Mouse (Mus musculus) CH12.LX (cell line): ENCODE measurements at regions not wholly inside any gene's neighbourhood (a gene's known extent, or its start where the extent isn't known, plus 50 kb on each side); places are given as distances from the start of the nearest gene placed in this dataset.

Experiments
- DNase-seq: peaks from one replicate; pipeline ENCODE4 v3.0.0-alpha.2; 2013; ENCODE audit errors: extremely low read depth
- H3K27ac ChIP-seq: 2 replicates; pipeline ENCODE4 v1.5.1; 2012; ENCODE audit warnings: low read depth, mild to moderate bottlenecking, control low read depth, moderate library complexity; ENCODE audit not compliant: insufficient read depth
- H3K27me3 ChIP-seq: replicated peaks from 2 replicates; pipeline ENCODE3; 2012; ENCODE audit warnings: inconsistent platforms
- H3K36me3 ChIP-seq, 2 experiments: replicated peaks in 1 of 2; 2 replicates each; pipeline versions ENCODE3 to v1.6.1; 2012; ENCODE audit warnings: inconsistent platforms in 1 of 2, low read length in 1 of 2, mild to moderate bottlenecking in 1 of 2, mixed read lengths in 1 of 2, moderate library complexity in 1 of 2; ENCODE audit not compliant: control insufficient read depth in 1 of 2, insufficient read depth in 1 of 2
- H3K4me1 ChIP-seq, 2 experiments: 2 replicates each; pipeline ENCODE4 v1.6.1; 2012; ENCODE audit warnings: inconsistent platforms in 1 of 2, moderate library complexity in 1 of 2; ENCODE audit not compliant: insufficient read depth in 2 of 2, control insufficient read depth in 1 of 2
- H3K4me2 ChIP-seq: 2 replicates; pipeline ENCODE4 v1.6.1; 2012; ENCODE audit warnings: low read depth, mild to moderate bottlenecking, control low read depth; ENCODE audit not compliant: poor library complexity, insufficient read depth, severe bottlenecking
- H3K4me3 ChIP-seq, 3 experiments: fragments of 150-350 bp in 1 of 3; sonication (generic) in 1 of 3; replicated peaks in 1 of 3; 2 replicates each; pipeline versions ENCODE3 to v1.5.1; 2011 to 2012; ENCODE audit warnings: low read depth in 2 of 3, low read length in 2 of 3, mild to moderate bottlenecking in 2 of 3, moderate library complexity in 2 of 3, control low read depth in 1 of 3, improper control_type of control experiment in 1 of 3, inconsistent platforms in 1 of 3, mixed read lengths in 1 of 3; ENCODE audit not compliant: poor library complexity in 1 of 3
- H3K79me2 ChIP-seq: replicated peaks from 2 replicates; pipeline ENCODE4 v1.6.1; 2012; ENCODE audit warnings: mild to moderate bottlenecking, moderate library complexity; ENCODE audit not compliant: control insufficient read depth, poor library complexity, insufficient read depth, severe bottlenecking; ENCODE audit errors: extremely low read depth
- H3K9ac ChIP-seq: 2 replicates; pipeline ENCODE4 v1.6.1; 2012; ENCODE audit warnings: low read depth, mild to moderate bottlenecking, control low read depth, moderate library complexity; ENCODE audit not compliant: insufficient read depth
- H3K9me3 ChIP-seq: replicated peaks from 2 replicates; pipeline ENCODE3; 2012; ENCODE audit warnings: low read length, inconsistent platforms, mixed read lengths
- BHLHE40 ChIP-seq: IDR thresholded peaks from 2 replicates; pipeline ENCODE4 v1.6.1; 2011; ENCODE audit warnings: mild to moderate bottlenecking, low read depth, low read length, improper control_type of control experiment
- CHD2 ChIP-seq: IDR thresholded peaks from 2 replicates; pipeline ENCODE4 v1.6.1; 2011; ENCODE audit warnings: low read length, improper control_type of control experiment
- CTCF ChIP-seq, 2 experiments: IDR thresholded peaks in 1 of 2; conservative IDR thresholded peaks in 1 of 2; 2 replicates each; pipeline ENCODE4 v1.5.1; 2011 to 2012; ENCODE audit warnings: low read depth in 2 of 2, low read length in 2 of 2, improper control_type of control experiment in 1 of 2, inconsistent platforms in 1 of 2, mild to moderate bottlenecking in 1 of 2, moderate library complexity in 1 of 2
- ETS1 ChIP-seq: conservative IDR thresholded peaks from 2 replicates; pipeline ENCODE4 v1.6.1; 2012; ENCODE audit warnings: low read depth, mild to moderate bottlenecking, inconsistent platforms, low read length, improper control_type of control experiment, moderate library complexity
- GABPA ChIP-seq: IDR thresholded peaks from 2 replicates; pipeline ENCODE4 v1.6.1; 2012; ENCODE audit warnings: low read depth, low read length, improper control_type of control experiment, inconsistent platforms; ENCODE audit not compliant: insufficient replicate concordance
- HCFC1 ChIP-seq: IDR thresholded peaks from 2 replicates; pipeline ENCODE4 v1.6.1; 2012; ENCODE audit warnings: low read depth, mild to moderate bottlenecking, inconsistent platforms, low read length, improper control_type of control experiment
- JUND ChIP-seq: conservative IDR thresholded peaks from 2 replicates; pipeline ENCODE4 v1.6.1; 2011; ENCODE audit warnings: low read depth, low read length, improper control_type of control experiment
- KAT2A ChIP-seq: IDR thresholded peaks from 2 replicates; pipeline ENCODE4 v1.6.1; 2012; ENCODE audit warnings: low read length, improper control_type of control experiment, inconsistent platforms; ENCODE audit not compliant: insufficient replicate concordance
- MAFK ChIP-seq: IDR thresholded peaks from 2 replicates; pipeline ENCODE4 v1.6.1; 2011; ENCODE audit warnings: low read length, improper control_type of control experiment; ENCODE audit not compliant: insufficient replicate concordance
- MAX ChIP-seq: IDR thresholded peaks from 2 replicates; pipeline ENCODE4 v1.6.1; 2011; ENCODE audit warnings: low read length, improper control_type of control experiment
- MEF2A ChIP-seq: IDR thresholded peaks from 2 replicates; pipeline ENCODE4 v1.6.1; 2014; ENCODE audit warnings: low read depth, mild to moderate bottlenecking, inconsistent platforms, low read length, improper control_type of control experiment, borderline replicate concordance
- MXI1 ChIP-seq: IDR thresholded peaks from 2 replicates; pipeline ENCODE4 v1.6.1; 2011; ENCODE audit warnings: mild to moderate bottlenecking, low read depth, low read length, improper control_type of control experiment
- NELFE ChIP-seq: IDR thresholded peaks from 2 replicates; pipeline ENCODE4 v1.6.1; 2011; ENCODE audit warnings: low read depth, low read length, improper control_type of control experiment
- NRF1 ChIP-seq: IDR thresholded peaks from 2 replicates; pipeline ENCODE4 v1.6.1; 2014; ENCODE audit warnings: low read depth, mild to moderate bottlenecking, inconsistent platforms, low read length, improper control_type of control experiment, moderate library complexity
- PAX5 ChIP-seq: IDR thresholded peaks from 2 replicates; pipeline ENCODE4 v1.6.1; 2012; ENCODE audit warnings: low read length, inconsistent platforms, mixed read lengths
- RAD21 ChIP-seq: IDR thresholded peaks from 2 replicates; pipeline ENCODE4 v1.6.1; 2011; ENCODE audit warnings: low read depth, mild to moderate bottlenecking, low read length, improper control_type of control experiment, moderate library complexity
- RCOR1 ChIP-seq: conservative IDR thresholded peaks from 2 replicates; pipeline ENCODE4 v1.6.1; 2012; ENCODE audit warnings: low read depth, mild to moderate bottlenecking, inconsistent platforms, low read length, improper control_type of control experiment
- SIN3A ChIP-seq: IDR thresholded peaks from 2 replicates; pipeline ENCODE4 v1.6.1; 2012; ENCODE audit warnings: low read length, improper control_type of control experiment, inconsistent platforms
- SMC3 ChIP-seq: IDR thresholded peaks from 2 replicates; pipeline ENCODE4 v1.6.1; 2011; ENCODE audit warnings: low read depth, low read length, improper control_type of control experiment
- TBP ChIP-seq: conservative IDR thresholded peaks from 2 replicates; pipeline ENCODE4 v1.6.1; 2011; ENCODE audit warnings: low read depth, low read length, improper control_type of control experiment
- UBTF ChIP-seq: IDR thresholded peaks from 2 replicates; pipeline ENCODE4 v1.6.1; 2012; ENCODE audit warnings: low read depth, mild to moderate bottlenecking, inconsistent platforms, low read length, improper control_type of control experiment, moderate library complexity
- USF1 ChIP-seq: IDR thresholded peaks from 2 replicates; pipeline ENCODE4 v1.6.1; 2014; ENCODE audit warnings: low read depth, mild to moderate bottlenecking, inconsistent platforms, low read length, improper control_type of control experiment
- ZC3H11A ChIP-seq: IDR thresholded peaks from 2 replicates; pipeline ENCODE4 v1.6.1; 2012; ENCODE audit warnings: low read depth, mild to moderate bottlenecking, inconsistent platforms, low read length, improper control_type of control experiment
- ZKSCAN1 ChIP-seq: IDR thresholded peaks from 2 replicates; pipeline ENCODE4 v1.6.1; 2012; ENCODE audit warnings: low read depth, inconsistent platforms, low read length, improper control_type of control experiment, borderline replicate concordance
- ZMIZ1 ChIP-seq: IDR thresholded peaks from 2 replicates; pipeline ENCODE4 v1.6.1; 2012; ENCODE audit warnings: low read depth, mild to moderate bottlenecking, inconsistent platforms, low read length, improper control_type of control experiment
- ZNF384 ChIP-seq: IDR thresholded peaks from 2 replicates; pipeline ENCODE4 v1.6.1; 2012; ENCODE audit warnings: low read depth, low read length, improper control_type of control experiment, inconsistent platforms
- dilution Hi-C: fragments of 300-500 bp; cut with MboI; formaldehyde crosslinking; loops from 2 replicates; pipeline ENCODE4 v1.14.3; 2020; ENCODE audit warnings: low sequenced_read_pairs; ENCODE audit not compliant: extremely low pct_unique_long_range_greater_than_20kb, extremely low pct_ligation_motif_present
- in situ Hi-C: fragments of 300-500 bp; cut with MboI; formaldehyde crosslinking; loops from 3 replicates; pipeline ENCODE4 v1.14.3; 2019; ENCODE audit warnings: low sequenced_read_pairs, low pct_ligation_motif_present, low pct_unique_long_range_greater_than_20kb, mixed read lengths

DNA sequence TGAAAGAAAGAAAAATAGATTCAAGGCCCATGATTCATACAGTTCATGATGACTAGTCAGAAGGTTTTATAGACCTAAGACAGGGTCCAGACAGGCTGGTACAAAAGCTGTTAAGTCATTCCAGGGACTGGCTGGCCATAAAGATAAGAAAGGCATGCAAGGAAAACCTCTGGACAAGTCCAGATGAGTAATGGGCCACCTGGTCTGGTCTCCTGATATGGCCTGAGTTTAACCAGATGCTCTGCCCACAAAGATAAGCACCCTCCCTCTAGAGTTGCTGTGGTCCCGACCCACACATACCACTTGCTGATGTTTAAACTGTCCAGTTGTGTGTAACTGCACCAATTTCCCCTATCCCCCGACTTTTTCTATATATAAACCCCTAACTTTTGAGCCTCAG is 934.7 kb upstream of the Ndn start:
- Histone ChIP-seq H3K79me2 (no peaks in the 10 kb centered on the region), H3K27me3 (no peaks in the 10 kb centered on the region), H3K27ac (no peak overlapping the region), H3K4me1 (no peaks in the 10 kb centered on the region), H3K36me3 (no peaks in the 10 kb centered on the region), H3K9ac (no peak overlapping the region), H3K4me2 (no peak overlapping the region), H3K9me3 (peaks cover 52% of the 10 kb centered on the region), H3K4me3 (no peak overlapping the region)
- no peak for DNase-seq
- TF ChIP-seq PAX5 (no peak), ETS1 (no peak), KAT2A (no peak), UBTF (no peak), CTCF (conservative IDR thresholded peaks at IDR 0.05 in 1 of 2, IDR thresholded peaks at IDR 0.05 in 1 of 2; ENCODE audit: low read depth in 2 of 2, low read length in 2 of 2) (no peak), USF1 (no peak), MXI1 (no peak), RCOR1 (no peak), SIN3A (no peak), ZNF384 (no peak), MAFK (no peak), CHD2 (no peak), BHLHE40 (no peak)
- in situ Hi-C loops (no loop called here), dilution Hi-C loops (no loop called here)

DNA sequence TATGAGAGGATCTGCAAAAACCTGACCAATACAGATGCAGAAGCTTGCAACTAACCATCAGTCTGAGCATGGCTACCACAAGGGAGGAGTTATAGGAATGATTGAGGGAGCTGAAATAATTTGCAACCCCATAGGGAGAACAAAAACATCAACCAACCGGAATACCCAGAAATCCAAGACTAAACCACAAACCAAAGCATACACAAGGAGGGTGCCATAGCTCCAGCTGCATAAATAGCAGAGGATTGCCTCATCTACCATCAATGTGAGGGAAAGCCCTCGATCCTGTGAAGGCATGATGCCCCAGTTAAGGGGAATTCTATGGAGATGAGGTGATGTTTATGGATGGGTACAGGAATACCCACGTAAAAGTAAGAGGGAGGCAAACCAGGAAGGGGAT is 929.8 kb upstream of the Ndn start:
- DNase-seq: no peak
- H3K4me2 ChIP-seq: no peak overlapping the region
- no peak overlapping the region for H3K4me3 ChIP-seq
- no peak for TF ChIP-seq MXI1
- TF ChIP-seq KAT2A: no peak
- TF ChIP-seq RAD21: no peak
- no peak for TF ChIP-seq RCOR1
- no peak for TF ChIP-seq JUND
- TF ChIP-seq ETS1: no peak
- TF ChIP-seq SMC3: no peak
- no peak for TF ChIP-seq ZC3H11A
- no peak for TF ChIP-seq CHD2
- no peak for TF ChIP-seq TBP
- no peak for TF ChIP-seq NELFE
- TF ChIP-seq ZNF384: no peak
- no peak for TF ChIP-seq GABPA
- TF ChIP-seq ZKSCAN1: no peak
- TF ChIP-seq HCFC1: no peak
- no peak for TF ChIP-seq MAX
- TF ChIP-seq NRF1: no peak
- TF ChIP-seq ZMIZ1: no peak
- no peak for TF ChIP-seq MEF2A
- H3K36me3 ChIP-seq: no peaks in the 10 kb centered on the region
- no peaks in the 10 kb centered on the region for H3K79me2 ChIP-seq
- H3K27me3 ChIP-seq: no peaks in the 10 kb centered on the region
- no peaks in the 10 kb centered on the region for H3K4me1 ChIP-seq
- H3K9ac ChIP-seq: no peak overlapping the region
- in situ Hi-C loops (no loop called here), dilution Hi-C loops (no loop called here)
- no peak overlapping the region for H3K27ac ChIP-seq
- peaks cover 26% of the 10 kb centered on the region for H3K9me3 ChIP-seq
